Mouse (Mus musculus): ENCODE data around the gene Klf3.

GRCm38 (mm10) chr5:64803720-64804462, 703 bp downstream of the Klf3 start:
- TF ChIP-seq CTCF (IDR thresholded peaks at IDR 0.05; ENCODE audit: control insufficient read depth, insufficient read depth, insufficient replicate concordance, low read depth, low read length) (no peak), POLR2A (IDR thresholded peaks at IDR 0.05; ENCODE audit: control insufficient read depth, low read depth, low read length) (no peak)
